Mouse (Mus musculus): ENCODE measurements around the gene Adad2. TPM values are rescaled to one million over a fixed set of nuclear protein-coding genes. Genes with fewer than 3 reads are reported as not detected.
A peak's percentile ranks its signal among the peaks of the same experiment; 100 is the strongest.

The Adad2 gene
- polyA plus RNA-seq (2015; fragmentation: Nextera tagmentation; extraction: Ambion mirVana): 0.23 and 0.31 TPM in 2 replicates

DNA sequence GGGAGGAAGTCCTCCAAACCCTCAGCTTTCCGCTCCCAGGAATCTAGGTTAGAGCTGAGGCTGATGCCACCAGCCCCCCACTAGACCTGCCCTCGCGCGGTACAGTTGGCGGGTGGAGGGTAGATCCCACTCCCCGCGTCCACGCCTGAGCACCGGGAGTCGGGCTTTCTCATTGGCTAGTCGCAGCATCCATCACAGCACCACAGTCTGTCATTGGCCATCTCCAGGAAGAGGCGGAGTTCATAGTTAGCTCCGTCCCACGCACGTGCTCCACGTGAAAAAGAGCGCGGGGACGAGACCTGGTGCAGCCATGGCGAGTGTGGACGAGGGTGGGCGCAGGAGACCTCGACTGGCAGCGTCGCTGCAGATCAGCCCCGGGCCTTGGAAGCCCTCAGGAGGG is at the start of gene Adad2:
Adad2 (plus strand) TSS at position 277 of the 400 bp plus-strand sequence.
- Histone ChIP-seq H3K4me3 (no peak within 1 kb of the TSS), H3K36me3 (replicated peaks) (no peaks in the 10 kb centered on the region), H3K9me3 (no peaks in the 10 kb centered on the region), H3K4me2 (no peak within 1 kb of the TSS), H3K27me3 (replicated peaks) (no peaks in the 10 kb centered on the region), H3K9ac (no peak within 1 kb of the TSS), H3K4me1 (no peaks in the 10 kb centered on the region), H3K27ac (no peak within 1 kb of the TSS)
- no peak for ATAC-seq (replicated peaks)
- WGBS: 86% methylated on average over 26 of the region's 26 CpGs

DNA sequence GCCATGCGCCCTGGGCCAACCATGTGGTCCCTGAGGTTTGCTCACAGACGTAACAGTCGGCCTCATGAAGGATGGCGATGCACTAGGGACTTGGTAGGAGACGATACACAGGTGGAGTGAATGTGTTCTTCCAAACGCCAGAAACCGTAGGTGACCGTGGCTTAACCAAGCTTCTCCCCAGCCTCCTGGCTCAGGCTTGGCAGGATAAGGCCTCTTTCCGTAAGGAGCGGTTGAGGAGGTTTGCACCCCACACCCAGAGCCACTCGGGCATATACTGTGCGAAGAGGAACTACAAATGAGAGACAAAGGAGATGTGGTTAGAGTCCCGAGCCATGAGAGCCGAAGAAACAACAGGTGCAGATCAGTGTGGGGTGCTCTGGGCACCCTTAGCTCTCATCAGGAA is 48.7 kb upstream of the Adad2 start:
- Histone ChIP-seq H3K36me3 (replicated peaks) (peaks cover 50% of the 10 kb centered on the region), H3K4me3 (no peak overlapping the region), H3K27me3 (replicated peaks) (no peaks in the 10 kb centered on the region), H3K27ac (no peak overlapping the region), H3K9ac (no peak overlapping the region), H3K9me3 (no peaks in the 10 kb centered on the region), H3K4me2 (no peak overlapping the region), H3K4me1 (peaks cover 5% of the 10 kb centered on the region)
- 93% methylated on average over 14 of the region's 14 CpGs for WGBS
- ATAC-seq (replicated peaks): no peak

DNA sequence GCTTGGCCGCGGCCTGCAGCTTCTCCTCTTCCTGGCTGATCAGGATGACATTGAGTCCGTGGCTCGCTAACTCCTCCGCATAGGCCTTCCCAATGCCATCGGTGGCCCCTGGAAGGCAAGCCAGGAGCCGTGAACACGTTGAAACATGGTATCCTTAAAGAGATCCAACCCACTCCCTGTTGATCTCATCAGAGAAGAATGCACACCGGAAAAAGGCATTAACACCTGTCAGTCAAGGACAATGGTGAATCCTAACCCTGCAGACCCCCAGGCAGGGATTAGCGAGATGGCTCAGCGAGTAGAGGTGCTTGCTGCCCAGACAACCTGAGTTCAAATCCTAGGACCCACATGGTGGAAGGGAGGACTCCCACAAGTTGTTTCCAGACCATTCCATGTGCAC is 46.2 kb upstream of the Adad2 start:
- H3K4me3 ChIP-seq: no peak overlapping the region
- 79% methylated on average over 11 of the region's 11 CpGs for WGBS
- H3K9ac ChIP-seq: no peak overlapping the region
- peaks cover 44% of the 10 kb centered on the region for H3K36me3 ChIP-seq (replicated peaks)
- no peak overlapping the region for H3K27ac ChIP-seq
- no peak for ATAC-seq (replicated peaks)
- H3K27me3 ChIP-seq (replicated peaks): no peaks in the 10 kb centered on the region
- H3K9me3 ChIP-seq: no peaks in the 10 kb centered on the region
- no peaks in the 10 kb centered on the region for H3K4me1 ChIP-seq
- no peak overlapping the region for H3K4me2 ChIP-seq

DNA sequence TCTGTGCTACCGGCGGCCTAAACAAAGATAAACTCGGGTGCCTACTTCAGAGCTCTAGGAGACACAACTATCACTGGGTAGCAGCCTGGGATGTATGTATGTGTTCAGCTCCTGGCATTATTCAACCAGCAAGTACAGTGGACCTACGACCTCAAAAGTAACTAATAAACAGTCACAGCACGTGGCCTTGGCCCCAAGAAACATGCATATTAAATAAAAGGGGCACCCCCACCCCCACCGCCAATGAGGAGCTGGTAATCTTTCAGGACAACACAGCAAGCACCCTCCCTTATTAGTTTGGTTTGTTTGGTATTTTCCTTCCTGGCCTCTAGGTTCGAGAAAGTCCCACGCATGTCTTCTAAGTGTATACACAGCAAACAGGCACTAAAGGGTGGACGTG is 44.3 kb upstream of the Adad2 start:
- no peak overlapping the region for H3K27ac ChIP-seq
- ATAC-seq (replicated peaks): no peak
- no peak overlapping the region for H3K4me2 ChIP-seq
- no peak overlapping the region for H3K4me3 ChIP-seq
- peaks cover 10% of the 10 kb centered on the region for H3K4me1 ChIP-seq
- 93% methylated on average over 9 of the region's 9 CpGs for WGBS
- H3K27me3 ChIP-seq (replicated peaks): no peaks in the 10 kb centered on the region
- H3K9ac ChIP-seq: no peak overlapping the region
- no peaks in the 10 kb centered on the region for H3K9me3 ChIP-seq
- H3K36me3 ChIP-seq (replicated peaks): peaks cover 32% of the 10 kb centered on the region

DNA sequence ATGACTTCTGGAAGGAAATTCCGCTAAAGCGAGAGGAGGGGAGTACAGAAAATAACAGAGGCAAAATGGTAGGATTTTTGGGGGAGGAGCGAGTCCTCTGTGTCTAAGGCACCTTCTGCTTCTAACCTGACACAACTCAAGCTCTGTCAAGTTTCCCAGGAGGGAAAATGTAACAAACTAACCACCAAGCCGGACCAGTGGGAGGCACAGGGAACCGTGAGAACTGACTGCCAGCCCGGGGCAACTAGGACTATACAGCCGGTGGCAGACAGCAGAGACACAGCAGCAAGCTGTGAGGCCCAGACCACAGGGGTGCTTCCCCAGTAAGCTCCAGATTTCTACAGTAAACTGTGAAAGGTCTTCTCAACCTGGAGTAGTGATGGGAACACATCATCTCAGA is 43.6 kb upstream of the Adad2 start:
- Histone ChIP-seq H3K36me3 (replicated peaks) (peaks cover 25% of the 10 kb centered on the region), H3K9me3 (no peaks in the 10 kb centered on the region), H3K27me3 (replicated peaks) (no peaks in the 10 kb centered on the region), H3K4me2 (no peak overlapping the region), H3K4me1 (peaks cover 17% of the 10 kb centered on the region), H3K4me3 (no peak overlapping the region), H3K27ac (no peak overlapping the region), H3K9ac (no peak overlapping the region)
- 61% methylated on average over 7 of the region's 7 CpGs for WGBS
- ATAC-seq (replicated peaks): no peak

DNA sequence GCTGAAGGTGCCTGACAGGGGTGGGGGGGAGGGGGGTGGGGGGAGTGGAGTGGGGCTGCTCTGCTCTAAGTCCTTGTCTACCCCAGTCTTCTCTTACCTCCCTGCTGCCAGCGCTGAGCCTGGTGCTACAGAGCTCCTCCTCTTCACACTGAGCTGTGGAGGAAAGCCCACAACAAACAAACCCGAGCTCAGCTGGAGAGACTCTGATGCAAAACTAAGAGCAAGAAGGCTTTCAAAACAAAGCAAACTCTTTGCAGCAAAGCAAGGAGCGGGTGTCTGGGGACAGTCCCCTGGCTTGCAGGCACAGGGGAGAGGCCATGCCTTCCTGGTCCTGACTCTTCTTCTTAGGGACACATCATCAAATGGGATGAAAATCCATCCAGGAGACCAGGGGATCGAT is 42.7 kb upstream of the Adad2 start:
- no peak for ATAC-seq (replicated peaks)

DNA sequence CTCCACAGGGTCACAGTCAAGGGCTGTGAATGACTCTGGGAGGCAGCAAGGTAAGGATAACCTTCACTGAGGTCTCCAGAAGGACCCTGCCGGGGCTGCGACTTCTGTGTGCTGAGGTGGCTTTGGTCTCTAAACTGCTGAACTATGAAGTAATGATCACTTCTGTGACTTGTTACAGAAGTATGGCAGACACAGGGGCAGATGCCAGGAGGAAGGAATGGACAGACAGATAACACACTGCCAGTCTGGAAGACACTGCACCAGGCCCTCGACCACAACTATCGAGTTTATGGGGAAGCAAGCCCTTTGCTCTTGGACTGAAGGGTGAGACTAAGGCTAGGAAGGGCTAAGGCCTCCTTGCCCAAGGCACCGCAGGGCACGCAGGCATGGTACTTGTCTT is 41.4 kb upstream of the Adad2 start:
- WGBS: 82% methylated on average over 6 of the region's 6 CpGs
- peaks cover 5% of the 10 kb centered on the region for H3K36me3 ChIP-seq (replicated peaks)
- H3K4me1 ChIP-seq: peaks cover 25% of the 10 kb centered on the region
- no peak for ATAC-seq (replicated peaks)
- H3K27ac ChIP-seq: no peak overlapping the region
- H3K4me3 ChIP-seq: no peak overlapping the region
- no peak overlapping the region for H3K9ac ChIP-seq
- no peaks in the 10 kb centered on the region for H3K9me3 ChIP-seq
- H3K27me3 ChIP-seq (replicated peaks): peaks cover 3% of the 10 kb centered on the region
- H3K4me2 ChIP-seq: no peak overlapping the region

More for the DNA sequence above, 42.7 kb upstream of the Adad2 start:
- WGBS: 39% methylated on average over 4 of the region's 4 CpGs
- Histone ChIP-seq H3K4me2 (no peak overlapping the region), H3K4me1 (peaks cover 20% of the 10 kb centered on the region), H3K9me3 (no peaks in the 10 kb centered on the region), H3K27ac (no peak overlapping the region), H3K4me3 (no peak overlapping the region), H3K27me3 (replicated peaks) (no peaks in the 10 kb centered on the region), H3K9ac (no peak overlapping the region), H3K36me3 (replicated peaks) (peaks cover 17% of the 10 kb centered on the region)

DNA sequence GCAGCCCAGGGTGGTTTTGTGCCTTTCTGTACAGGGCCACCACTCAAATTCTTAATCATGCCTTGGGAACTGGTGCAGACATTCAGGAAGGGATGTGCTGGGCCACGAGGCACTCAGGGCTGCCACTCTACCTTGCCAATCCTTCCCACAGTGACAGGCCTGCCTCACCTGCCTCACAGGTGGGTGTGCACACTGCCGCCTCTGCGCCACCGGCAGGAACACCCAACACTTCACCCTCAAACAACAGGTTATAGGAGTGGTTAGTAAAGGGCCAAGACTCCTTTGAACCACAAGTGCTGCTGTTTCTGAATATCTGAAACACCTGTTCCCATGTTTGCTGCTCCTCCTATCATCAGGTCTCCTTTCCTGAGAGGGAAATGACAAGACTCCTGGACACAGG is 40.1 kb upstream of the Adad2 start:
- Histone ChIP-seq H3K4me3 (no peak overlapping the region), H3K9me3 (no peaks in the 10 kb centered on the region), H3K27ac (no peak overlapping the region), H3K9ac (no peak overlapping the region), H3K4me1 (peaks cover 25% of the 10 kb centered on the region), H3K4me2 (no peak overlapping the region), H3K27me3 (replicated peaks) (peaks cover 10% of the 10 kb centered on the region), H3K36me3 (replicated peaks) (no peaks in the 10 kb centered on the region)
- ATAC-seq (replicated peaks): no peak
- WGBS: 86% methylated on average over 4 of the region's 4 CpGs

DNA sequence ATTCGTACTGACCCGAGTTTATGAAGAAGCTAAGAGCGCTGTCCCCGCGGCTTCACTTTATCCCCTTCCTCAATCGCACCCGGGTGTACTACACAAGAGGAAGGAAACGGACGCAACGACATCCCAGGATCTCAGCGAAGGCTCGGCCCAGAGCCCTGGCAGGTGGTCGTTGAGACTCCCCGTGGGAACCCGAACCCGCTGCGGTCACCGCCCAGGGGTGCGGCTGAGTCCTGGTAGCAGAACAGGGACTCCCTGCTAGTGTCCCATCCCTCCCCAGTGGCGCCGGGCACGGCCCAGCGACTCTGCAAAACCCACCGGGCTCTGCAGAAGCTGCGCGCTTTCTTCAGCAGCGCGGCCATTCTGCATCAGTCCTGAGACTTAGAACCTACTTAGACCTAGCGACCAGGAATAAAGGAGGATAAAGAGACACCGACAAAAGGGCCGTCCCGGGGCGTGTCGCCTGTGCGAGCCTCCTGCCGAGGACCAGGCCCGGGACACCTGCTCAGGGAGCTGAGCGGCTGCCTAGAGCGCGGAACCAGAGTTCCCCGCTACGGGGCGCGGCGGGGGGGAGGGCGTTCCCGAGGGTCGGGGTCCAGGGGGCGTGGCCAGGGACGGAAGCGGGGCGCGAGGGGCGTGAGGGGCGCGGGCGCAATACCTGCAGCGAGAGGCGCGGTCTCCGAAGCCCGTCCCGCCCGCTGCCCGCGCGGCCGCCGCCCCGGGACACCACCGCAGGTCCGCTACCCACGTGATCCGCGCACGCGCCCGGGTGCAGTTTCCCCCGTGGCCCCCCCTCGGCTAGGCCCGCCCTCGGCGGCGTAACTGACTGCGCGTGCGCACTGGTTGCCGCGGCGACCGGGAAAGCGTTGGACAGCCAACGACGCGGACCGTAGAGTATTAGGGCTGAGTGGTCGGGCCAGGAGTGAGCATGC is 37.8 kb upstream of the Adad2 start, which contains the start of the genes Hsdl1 and Dnaaf1:
Hsdl1 (minus strand) TSS at position 747 of the 929 bp plus-strand sequence.
Dnaaf1 (plus strand) TSS at position 799 of the 929 bp plus-strand sequence.
- ATAC-seq (replicated peaks): peak; percentile 86
- Histone ChIP-seq H3K9me3 (no peaks in the 10 kb centered on the region), H3K9ac (peak within 1 kb of the TSS; percentile 77), H3K4me3 (peak within 1 kb of the TSS; percentile 76), H3K4me1 (peaks cover 25% of the 10 kb centered on the region), H3K36me3 (replicated peaks) (no peaks in the 10 kb centered on the region), H3K4me2 (peak within 1 kb of the TSS; percentile 82), H3K27ac (peak within 1 kb of the TSS; percentile 79), H3K27me3 (replicated peaks) (peaks cover 15% of the 10 kb centered on the region)
- WGBS: under 1% methylated on average over 81 of the region's 97 CpGs

DNA sequence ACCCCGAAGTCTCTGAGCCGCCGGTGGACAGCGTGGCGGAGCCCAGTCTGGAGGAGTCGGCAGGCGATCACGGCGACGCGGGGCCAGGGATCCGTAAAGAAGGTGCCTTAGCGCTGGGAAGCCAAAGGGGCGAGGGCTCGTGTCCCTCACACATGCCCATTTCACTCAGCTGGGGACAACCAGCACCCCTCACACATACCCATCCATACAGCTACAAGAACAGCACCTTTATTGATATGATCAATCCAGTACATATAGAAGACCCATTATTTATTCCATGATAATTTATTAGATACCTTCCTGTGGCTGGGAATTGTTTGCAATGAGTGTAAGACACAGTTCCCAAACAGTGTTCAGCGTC is 37.2 kb upstream of the Adad2 start:
- H3K4me2 ChIP-seq: peak overlapping the region; percentile 82
- H3K4me3 ChIP-seq: peak overlapping the region; percentile 76
- peaks cover 25% of the 10 kb centered on the region for H3K4me1 ChIP-seq
- ATAC-seq (replicated peaks): peak; percentile 66; the same call in 1 of the 2 replicates
- H3K9me3 ChIP-seq: no peaks in the 10 kb centered on the region
- H3K27ac ChIP-seq: peak overlapping the region; percentile 79; the same call in 1 of the 2 replicates
- 1% methylated on average over 16 of the region's 16 CpGs for WGBS
- H3K36me3 ChIP-seq (replicated peaks): no peaks in the 10 kb centered on the region
- peak overlapping the region; percentile 77 for H3K9ac ChIP-seq
- peaks cover 15% of the 10 kb centered on the region for H3K27me3 ChIP-seq (replicated peaks)

DNA sequence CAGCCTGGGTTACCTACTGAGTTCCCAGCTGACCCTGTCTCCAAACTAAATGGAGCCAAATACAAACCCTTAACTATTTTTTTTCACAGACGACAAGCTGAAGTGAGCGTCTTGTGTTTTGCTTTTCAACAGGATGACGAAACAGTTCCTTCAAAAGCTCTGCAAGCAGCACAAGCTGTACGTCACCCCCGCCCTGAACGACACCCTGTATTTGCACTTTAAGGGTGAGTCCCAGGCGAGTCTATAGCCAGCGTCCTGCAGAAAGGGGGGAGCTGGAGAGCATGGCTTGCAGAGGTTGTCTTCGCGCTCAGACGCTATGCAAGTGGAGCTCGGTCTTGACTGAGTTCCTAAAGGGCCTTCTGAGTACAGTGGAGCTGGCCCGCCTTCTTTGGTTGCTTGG is 33.5 kb upstream of the Adad2 start:
- Histone ChIP-seq H3K27ac (no peak overlapping the region), H3K36me3 (replicated peaks) (no peaks in the 10 kb centered on the region), H3K4me3 (no peak overlapping the region), H3K9ac (no peak overlapping the region), H3K4me1 (peaks cover 7% of the 10 kb centered on the region), H3K9me3 (no peaks in the 10 kb centered on the region), H3K4me2 (no peak overlapping the region), H3K27me3 (replicated peaks) (peaks cover 15% of the 10 kb centered on the region)
- 44% methylated on average over 13 of the region's 13 CpGs for WGBS
- no peak for ATAC-seq (replicated peaks)

DNA sequence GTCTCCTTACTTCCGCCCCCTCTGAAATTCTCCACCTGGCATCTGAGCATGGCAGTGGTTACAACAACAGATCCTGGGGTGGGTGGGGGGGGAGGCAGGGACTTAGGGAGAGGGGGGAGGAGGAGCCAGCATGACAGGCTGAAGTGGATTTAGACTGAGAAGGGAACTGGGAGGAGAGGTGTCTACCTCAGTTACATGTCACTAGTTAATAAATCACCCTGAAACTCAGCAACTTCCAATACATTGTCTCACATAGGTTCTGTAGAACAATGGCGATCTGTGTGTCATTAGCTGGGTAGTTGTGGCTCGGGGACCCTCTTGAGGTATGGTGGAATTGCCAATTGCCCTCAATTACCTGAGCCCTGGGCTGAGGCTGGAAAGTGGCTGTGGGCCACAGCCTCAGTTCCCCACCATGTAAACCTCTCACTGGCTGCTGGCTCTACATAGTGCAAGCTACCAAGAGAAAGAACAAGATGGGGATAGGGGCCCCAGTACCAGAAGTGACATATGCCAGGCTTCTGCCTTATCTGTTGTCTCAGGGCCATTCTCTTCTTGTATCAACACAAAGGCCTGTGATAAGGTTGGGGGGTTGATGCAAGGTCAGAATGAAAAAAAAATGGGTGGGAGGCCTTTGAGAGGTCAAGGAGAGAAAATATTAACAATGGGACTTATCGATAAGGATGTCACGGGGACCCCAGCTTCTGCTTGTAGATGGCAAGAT is 31.9 kb upstream of the Adad2 start:
- Histone ChIP-seq H3K27ac (no peak overlapping the region), H3K9ac (no peak overlapping the region), H3K4me1 (peaks cover under 1% of the 10 kb centered on the region), H3K4me2 (no peak overlapping the region), H3K4me3 (no peak overlapping the region), H3K36me3 (replicated peaks) (no peaks in the 10 kb centered on the region), H3K27me3 (replicated peaks) (peaks cover 15% of the 10 kb centered on the region), H3K9me3 (no peaks in the 10 kb centered on the region)
- no peak for ATAC-seq (replicated peaks)
- WGBS: 89% methylated on average over 5 of the region's 5 CpGs

Data from midbrain, embryonic 15.5 days (tissue).